Mouse (Mus musculus) kidney, adult 8-10 months (tissue): ENCODE data around the gene Trim40.

Source experiments
- DNase-seq, 2 experiments: peaks; one replicate each; pipeline ENCODE4 v3.0.0; 2022

Trim40 gene

DNA sequence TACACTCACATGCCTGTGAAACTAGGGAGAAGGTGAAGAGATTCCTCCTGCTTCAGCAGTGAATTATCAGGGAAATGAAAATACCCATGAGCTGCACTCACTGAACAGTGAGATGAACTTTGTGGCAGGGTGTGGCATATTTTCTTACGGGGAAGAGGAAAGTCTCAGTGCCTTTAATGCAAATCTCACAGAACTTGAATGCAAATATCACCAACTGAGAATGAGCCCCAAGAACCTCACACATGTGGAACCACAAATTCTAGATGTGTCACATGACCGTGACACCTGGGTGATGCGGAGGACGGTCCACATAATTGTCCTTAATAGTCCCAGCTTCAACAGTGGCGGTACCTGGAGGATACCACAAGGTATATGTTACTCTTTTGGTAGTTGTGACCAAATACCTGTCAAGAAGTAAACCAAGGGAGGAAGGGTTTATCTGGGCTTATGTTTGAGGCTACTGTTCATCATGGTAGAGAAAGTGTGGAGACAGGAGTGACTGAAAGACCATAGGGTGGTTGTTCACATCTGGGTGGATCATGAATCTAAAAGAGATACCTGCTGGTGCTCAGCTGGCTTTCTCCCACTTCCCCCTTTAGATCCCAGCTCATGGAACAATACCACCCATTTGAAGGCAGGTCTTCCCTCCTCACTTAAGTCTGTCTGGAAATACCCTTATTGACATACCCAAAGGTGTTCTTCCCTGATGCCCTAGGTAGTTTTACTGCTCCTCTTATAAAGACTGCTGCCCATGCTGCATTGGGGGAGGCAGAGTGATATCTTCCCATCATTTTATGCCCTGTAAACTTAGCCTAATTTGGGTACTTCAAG is at the start of gene Trim40:
Gene Trim40, minus strand, starts transcription at position 51 of the 831 bp plus-strand sequence.
- DNase-seq, result no peak

DNA sequence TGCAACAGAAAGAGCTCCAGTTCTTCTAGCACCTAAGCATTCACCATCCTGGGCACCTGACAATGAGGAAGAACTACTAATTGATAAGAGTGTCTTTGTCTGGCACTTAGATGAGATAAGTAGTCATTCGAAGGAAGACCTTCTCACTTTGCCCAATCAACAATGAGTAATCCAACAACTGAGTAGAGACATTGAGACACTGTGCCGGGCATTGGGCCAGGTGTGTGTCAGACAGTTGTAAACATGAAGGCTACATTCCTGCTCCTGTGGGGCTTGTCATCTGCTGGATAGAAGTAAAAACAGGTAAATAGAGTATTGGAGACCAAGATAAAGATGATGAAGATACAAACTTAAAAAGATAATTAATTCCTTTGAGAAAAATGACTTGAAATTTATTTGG is 48.1 kb upstream of the Trim40 start:
- DNase-seq, result no peak

DNA sequence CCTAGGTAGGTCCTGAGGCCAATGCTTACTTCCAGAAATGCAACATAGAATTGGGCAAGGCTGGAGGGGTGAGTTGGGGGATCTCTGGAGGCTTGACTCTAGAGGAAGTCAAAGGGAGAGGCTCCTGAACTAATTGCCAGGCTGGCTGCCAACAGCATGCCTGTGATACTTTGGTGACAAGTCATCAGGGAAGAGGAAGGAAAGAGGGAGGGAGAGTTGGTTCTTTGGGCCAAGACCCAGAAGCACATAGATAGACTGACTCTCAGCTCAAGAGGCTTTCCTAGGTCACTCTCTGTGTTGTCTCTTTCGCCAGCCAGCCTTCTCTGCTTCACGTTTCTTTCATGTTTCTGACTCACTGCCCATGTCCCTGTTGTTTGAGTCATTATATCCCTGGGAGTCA is 41.9 kb upstream of the Trim40 start:
- DNase-seq, result peak in 1 of 2 experiments; percentile 42

DNA sequence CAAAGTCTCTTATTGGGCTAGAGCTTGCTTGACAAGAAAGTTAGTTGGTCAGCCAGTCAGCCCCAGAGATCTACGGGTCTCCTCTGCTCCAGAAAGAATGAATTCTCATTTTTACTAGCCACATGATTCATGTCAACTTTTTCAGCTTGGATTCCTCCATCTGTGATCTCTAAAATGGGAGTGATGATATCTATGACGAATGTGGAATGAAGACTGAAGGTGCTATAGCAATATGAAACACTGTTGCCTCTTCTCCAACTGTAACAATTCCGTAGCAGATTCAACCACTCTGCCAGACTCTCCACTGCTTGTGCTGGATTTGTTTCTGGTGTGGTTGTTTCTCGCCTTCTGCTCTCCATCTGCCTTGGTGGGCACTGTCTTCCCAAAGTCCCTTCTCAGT is 41.2 kb upstream of the Trim40 start:
- no peak for DNase-seq

DNA sequence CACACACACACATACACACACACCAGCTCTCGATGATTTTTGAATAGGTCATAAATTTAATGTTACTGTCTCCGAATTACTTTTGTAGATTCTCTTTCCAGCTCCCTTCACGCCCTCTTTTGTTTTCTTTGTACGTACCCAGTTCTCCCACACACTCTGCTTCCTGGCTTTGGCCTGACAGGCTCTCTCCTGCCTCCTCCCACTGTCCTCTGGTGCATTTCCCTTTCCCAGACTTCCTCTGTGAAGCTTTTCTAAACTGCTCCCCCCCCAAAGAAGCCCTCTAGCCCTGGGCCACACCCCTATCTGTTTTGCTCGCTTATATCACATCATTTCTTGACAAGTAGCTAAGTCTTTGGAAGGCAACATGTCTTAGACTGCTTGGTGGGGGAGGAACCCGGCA is 40.3 kb upstream of the Trim40 start:
- DNase-seq, result peak in 1 of 2 experiments; percentile 26

DNA sequence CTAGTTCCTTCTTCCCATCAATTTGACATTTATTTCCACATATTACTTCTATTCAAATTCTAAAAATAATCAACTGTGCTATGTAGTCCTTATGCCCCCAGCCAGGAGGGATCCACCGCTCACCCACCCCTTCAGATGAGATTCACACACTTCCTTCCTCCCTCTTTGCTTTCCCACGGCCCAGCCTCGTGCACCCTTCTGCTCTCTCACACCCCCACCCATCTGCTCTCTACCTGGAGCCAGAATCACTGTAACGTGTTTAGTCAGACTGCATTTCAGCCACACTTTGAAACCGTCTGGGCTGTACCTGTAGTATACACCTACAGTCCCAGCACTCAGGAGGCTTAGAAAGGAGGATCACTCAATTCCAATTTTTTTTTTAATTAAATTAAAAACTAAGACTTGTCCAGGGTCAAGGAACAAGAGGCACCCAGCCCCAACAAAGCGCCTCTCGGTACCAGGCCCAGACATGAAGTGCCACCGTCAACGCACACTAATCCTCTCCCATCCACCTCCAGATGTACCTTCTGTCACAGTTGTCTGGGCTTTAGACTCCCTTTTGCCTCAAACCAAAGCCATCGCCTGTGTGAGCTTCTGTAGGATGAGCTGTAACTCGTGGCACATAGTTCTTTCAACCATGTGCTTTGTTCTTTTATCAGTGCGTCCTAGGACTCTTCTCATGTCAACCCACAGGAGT is 39.5 kb upstream of the Trim40 start:
- no peak for DNase-seq

DNA sequence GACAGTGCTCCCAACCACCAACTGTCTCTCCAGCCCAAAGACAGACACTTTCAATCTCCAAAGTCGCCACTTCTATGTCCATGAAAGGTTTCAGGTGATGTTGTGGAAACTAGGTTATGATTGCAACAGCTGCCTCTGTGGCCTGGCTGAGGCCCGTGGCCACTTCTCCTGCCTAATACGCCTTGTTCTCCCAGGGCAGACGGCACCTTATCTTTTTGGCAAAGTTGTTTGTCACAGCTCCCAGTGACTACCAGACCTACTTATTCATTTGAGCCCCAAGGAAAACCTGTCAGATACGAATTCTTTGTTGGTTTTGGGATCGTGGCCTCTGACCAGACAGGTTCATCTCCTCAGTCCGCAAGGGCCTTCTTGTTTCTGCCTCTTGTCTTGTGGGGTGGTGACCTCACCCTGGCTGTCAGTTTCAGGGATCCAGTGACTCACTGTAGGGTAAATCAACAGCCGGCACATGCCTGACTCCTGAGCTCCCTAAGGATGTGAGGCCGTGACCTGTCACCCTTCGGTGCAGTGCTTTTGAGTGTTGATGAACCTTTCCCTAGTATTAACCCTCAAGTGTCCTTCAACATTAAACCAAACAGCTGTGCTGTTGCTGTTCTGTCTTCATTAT is 37.7 kb upstream of the Trim40 start:
- no peak for DNase-seq

DNA sequence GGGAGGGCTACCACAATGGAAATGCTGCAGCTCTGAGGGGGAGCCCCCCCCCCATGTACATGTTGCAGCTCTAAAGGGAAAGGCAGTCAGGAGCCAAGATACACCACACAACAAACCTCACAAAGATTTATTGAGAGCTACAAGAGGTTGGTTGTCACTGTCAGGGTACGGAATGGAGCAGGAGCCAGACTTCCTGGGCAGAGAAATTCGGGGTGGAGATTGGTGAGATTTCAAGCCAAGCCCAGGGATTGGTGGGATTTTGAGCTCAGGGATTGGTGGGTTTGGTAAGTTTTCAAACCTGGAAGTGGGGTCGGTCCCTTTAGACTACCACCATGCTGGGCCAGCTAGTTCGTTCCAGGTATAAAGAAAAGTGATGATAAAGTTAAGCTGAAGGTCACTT is 33.6 kb upstream of the Trim40 start:
- DNase-seq, result no peak

DNA sequence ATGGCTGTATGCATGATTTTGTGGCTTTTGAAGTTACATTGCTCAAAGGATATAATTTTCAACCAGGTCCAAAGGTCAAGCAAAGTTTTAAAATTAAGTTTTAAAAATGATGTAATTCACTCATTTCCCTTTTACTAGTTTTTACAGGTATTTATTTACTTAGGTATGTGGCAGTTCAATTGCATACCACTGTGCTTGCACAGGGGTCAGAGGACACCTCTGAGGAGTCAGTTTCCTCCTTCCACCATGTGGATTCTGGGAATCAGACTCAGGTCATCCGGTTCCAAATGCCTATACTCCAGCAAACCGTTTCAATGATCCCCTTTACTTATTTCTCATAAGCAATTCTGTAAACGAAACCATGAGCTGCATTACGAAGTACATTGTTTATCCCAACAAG is 32.8 kb upstream of the Trim40 start:
- no peak for DNase-seq

DNA sequence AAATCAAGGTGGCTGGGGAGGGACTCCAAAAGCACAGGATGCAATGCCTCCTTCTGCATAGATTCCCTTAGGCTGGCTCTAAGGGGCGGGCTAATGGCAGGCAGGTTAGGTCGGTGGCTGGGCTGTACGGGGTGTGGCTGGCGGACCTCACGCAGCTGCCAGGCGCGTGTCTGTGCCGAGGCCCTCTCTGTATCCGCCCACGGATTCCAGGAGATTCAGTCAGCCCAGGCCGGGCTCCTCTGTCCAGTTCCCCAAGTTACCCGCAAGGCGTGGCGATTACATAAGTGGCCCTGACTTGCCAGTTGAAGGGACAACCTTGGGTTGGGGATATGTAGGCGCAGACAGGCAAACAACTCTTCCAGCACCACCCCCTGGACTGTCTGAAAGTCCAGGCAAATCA is 30.3 kb upstream of the Trim40 start:
- DNase-seq, result no peak

DNA sequence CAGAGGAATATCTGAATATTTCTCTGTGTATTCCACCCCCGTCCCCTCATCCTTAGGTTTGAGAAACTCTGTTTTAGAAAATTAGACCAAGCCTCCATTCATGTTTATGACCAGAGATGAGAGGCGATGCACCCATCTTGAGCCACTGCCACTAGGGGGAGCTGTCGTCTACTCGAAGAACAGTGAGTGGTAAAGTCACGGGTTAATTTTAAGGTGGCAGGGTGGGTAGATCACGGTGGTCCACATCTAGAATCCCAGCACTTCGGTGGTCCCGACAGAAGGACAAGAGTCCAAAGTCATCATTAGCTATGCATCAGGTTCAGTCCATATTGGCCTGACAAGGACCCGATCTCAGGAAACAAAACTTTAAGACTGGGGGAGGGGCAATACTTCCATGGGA is 25.2 kb upstream of the Trim40 start:
- peak; percentile 17 to 68 for DNase-seq

DNA sequence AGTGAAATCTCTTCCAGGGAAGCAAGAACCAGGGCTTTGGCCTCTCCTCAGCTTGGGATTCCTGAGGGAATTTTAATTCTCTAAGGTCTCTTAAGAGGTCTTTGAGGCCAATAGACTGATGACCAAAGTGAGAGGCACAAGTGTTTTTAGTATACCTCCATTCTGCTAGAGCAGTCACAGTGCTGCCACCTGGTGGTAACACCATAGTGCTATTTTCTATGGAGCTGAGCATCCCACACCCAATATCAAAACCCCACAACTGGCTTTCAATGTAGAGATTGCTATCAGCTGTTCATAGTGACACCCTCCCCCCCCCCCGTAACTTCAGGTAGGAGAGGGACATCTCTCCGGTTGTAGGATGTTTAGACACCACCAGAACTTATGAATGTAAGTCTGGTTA is 24.2 kb upstream of the Trim40 start:
- DNase-seq, result peak; percentile 56 to 82

DNA sequence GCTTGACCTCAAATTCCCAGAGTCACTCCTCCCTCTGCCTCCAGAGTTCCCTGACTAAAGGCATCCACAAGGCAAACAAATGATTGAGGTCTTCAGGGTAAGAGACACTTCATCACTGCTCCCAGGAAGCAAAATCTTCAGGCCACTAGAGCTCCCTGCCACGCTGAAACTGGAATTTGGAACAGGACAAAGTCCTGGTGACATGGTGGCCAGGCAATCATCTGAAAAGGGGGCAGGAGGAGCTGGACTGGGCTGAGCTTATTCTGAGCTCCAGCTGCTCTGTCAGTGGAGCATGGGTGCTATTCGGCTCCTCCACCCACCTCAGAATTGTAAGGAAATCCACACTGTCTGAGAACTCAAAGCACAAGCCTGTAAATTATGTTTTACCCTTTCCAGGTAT is 22.1 kb upstream of the Trim40 start:
- peak in 1 of 2 experiments; percentile 6 for DNase-seq

DNA sequence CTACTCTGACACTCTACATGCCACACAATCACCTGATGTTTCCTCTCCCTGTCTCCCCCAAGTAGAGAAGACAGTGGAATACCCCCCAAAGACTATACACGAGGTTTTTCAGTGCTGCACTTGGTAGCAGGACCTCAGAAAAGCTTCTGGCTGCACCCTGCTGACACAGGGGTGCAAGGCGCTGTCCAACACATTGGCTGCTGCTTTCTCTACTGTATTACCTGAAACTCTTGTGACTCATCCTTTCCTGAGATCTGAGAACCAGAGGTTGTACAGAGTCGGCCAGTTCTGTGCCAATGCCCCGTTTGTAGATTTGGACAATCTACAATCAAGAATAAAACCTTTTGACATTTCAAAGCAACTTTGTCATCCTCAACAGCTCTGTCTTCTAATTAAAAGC is 19.9 kb upstream of the Trim40 start:
- DNase-seq, result no peak

DNA sequence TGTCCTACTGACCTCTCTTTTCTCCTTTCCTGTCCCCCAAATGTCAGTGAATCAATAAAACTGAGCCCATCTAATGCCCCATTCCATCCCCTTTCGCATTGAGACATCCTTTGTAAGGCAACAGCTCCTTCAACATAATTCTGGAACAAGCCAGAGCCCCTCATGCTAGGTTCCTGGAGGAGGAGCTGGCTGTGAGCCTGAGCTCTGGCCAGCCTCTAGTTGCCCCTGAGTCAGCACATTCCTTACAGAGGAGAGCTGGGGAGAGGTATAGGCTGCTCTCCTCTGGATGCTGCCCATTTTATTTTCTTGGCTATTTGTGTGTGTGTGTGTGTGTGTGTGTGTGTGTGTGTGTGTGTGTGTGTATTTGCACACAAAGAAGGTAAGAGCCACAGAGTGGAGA is 18.3 kb upstream of the Trim40 start:
- no peak for DNase-seq

DNA sequence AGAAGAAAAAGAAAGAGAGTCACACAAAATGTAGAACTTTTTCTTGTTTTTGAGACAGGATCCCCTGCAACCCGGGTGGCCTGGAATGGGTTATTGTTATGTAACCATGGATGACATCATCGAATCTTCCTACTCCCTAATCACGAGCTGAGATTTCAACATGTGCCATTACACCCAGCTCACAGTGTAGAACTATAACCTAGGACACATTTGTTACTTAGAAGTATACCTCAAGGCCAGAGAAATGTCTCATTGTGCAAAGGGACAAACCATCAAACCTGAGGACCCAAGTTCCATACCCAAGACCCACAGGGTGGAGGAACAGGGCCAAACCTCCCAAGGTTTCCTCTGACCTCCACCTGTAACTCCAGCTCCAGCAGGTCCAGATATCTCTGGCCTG is 13.7 kb upstream of the Trim40 start:
- DNase-seq, result no peak

DNA sequence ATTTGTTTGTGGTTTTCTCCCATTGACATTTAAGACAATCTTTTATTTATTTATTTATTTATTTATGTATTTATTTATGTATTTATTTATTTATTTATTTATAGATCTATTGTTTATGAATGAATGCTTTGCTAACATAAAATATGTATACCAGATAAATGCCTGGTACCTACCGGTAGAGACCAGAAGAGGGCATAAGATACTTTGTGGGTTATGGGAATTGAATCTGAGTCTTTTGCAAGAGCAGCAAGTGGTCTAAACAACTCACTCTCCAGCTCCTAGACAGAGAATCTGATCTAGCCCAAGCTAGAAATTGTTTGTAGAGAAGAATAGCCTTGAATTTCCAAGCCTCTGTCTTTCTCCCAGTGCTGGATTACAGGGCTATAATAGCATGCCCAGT is 10.8 kb upstream of the Trim40 start:
- DNase-seq, result no peak

DNA sequence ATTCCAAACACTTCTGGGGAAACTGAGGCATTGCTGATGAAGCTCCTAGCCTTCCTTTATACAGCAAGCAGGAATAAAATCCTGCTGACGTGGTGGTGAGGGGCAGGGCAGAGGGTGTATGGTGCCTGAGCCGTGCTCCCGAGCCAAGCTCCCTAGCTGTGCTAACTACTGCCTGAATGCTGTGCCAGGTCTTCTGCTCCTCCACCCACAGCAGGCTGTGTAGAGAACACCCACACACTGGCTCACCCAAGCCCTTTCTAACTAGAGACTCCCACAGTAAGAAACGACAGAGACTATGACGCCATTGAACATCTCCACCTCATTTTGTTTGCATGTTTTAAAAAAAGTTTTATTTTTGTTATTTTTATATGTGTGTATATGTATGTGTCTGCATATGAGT is 10.1 kb upstream of the Trim40 start:
- DNase-seq, result no peak

DNA sequence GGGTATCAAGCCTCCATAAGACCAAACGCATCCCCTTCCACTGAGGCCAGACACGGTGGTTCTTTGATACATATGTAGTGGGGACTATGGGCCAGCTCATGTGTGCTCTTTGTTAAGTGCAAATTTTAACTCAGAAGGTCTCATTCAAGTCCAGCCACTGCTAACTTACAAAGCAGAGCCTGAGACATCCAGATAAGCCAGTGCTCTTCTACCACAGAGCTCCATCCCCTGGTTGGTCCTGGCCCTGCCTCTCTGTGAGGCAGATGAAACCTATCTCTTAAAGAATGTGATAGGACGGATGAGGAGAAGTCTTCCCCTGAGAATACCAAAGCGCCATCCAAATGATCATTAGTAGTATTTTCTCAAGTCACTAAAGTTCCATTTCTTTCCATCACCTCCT is 9.5 kb upstream of the Trim40 start:
- no peak for DNase-seq

DNA sequence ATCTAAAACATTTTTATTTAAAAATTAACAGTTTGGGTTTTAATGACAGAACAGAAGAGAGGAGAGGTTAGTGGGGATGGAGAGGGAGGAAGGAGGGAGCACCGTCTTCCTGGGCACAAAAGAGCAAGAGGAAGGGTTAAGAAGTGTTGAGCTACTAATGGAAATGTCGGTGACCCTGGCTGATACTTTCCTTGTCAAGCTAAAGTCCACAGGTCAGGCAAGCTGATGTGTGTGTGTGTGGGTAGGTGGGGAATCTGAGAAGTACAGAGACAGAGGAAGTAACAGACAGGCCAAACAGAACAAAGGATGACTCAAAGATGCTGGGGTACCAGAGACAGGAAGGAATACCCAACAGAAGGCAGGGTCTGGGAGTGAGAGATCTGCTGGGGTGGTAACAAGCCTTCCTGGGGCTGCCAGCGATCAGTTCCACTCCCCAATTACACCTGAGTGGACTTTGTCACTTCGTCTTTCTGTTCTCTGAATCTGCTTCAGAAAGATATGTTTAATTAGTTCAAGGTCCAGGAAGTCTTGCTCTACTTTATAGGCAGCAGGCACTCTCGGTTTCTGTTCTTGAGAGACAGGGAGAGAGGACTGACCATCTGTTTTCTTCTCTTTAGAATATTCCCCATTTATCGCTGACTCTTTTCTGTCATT is 7.8 kb upstream of the Trim40 start, which contains the start of gene Trim31:
Gene Trim31, plus strand, starts transcription at position 567 of the 654 bp plus-strand sequence.
- DNase-seq, result no peak

DNA sequence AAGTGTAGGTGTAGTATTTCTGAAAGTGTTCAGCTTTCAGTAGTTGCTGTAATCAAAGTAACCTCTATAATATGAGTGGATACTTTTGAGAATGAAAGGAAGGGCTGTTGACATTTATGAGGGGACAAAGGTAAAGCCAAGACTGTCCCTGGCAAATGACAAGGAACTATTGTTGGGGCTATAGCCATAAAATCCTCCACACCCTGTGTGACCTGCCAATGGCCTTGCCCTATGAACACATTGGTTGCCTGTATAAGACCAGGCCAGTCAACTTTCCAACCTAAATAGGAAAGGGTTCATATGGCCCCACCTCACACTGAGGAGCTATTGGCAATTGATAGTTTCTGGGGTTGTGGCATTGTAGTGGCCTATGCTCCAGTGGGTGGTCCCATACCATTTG is 7.1 kb upstream of the Trim40 start:
- DNase-seq, result no peak

DNA sequence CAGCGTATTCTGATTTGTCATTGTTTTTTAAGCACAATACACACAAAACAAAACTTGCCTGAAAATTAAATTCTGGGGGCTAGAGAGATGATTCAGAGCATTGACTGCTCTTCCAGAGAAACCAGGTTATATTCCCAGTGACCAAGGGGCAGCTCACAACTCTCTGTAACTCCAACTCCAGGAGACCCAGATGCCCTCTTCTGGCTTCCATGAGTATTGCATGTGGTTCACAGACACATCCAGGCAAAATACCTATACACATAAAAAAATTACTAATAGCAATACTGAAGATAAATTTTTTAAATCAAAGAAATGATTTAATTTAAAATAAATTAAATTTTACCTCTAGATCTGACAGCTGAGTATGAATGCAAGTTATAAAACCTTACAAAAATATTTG is 6.7 kb upstream of the Trim40 start:
- peak; percentile 8 to 49 for DNase-seq

DNA sequence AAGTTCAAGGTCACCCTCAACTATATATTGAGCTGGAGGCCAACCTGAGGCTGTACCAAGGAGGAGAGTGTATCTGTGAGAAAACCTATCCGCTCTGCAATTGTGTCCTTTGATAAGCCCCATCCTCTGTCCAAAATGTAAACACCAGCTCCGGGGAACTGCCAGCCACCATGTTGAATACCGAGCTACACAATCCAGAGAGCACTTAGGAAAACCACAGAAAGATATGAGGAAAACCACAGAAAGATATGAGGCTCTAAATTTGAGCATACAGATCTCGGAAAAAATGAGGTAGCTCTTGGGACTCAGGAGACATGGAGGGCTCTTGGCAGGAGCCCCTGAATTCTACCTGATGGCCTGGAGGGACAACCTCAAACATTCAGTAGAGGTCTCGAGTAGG is 3.5 kb upstream of the Trim40 start:
- no peak for DNase-seq
